Mouse (Mus musculus) liver, embryonic 16.5 days (tissue): Measurements from ENCODE around the gene Tjp2. TPM values are rescaled to one million over a fixed set of nuclear protein-coding genes. Genes with fewer than 3 reads are reported as not detected.

Experiments
- ATAC-seq: fragments of 200-750 bp; cut with Nextera tagmentation; 2 replicates; pipeline ENCODE4 v1.8.0; 2017; ENCODE audit warnings: low read depth, mild to moderate bottlenecking, moderate number of reproducible peaks, moderate library complexity
- H3K27ac ChIP-seq: fragments of 300-500 bp; sonication (generic); 2 replicates; pipeline ENCODE4 v1.5.1; 2014; ENCODE audit warnings: mild to moderate bottlenecking, low read length
- H3K27me3 ChIP-seq: fragments of 300-500 bp; sonication (generic); 2 replicates; pipeline ENCODE4 v1.6.1; 2014; ENCODE audit warnings: low read depth, low read length, mixed read lengths; ENCODE audit not compliant: control insufficient read depth, insufficient read depth
- H3K36me3 ChIP-seq: fragments of 300-500 bp; sonication (generic); 2 replicates; pipeline ENCODE4 v1.6.1; 2014; ENCODE audit warnings: mild to moderate bottlenecking; ENCODE audit not compliant: control insufficient read depth, insufficient read depth
- H3K4me1 ChIP-seq: fragments of 300-500 bp; sonication (generic); 2 replicates; pipeline ENCODE4 v1.6.1; 2014; ENCODE audit warnings: low read depth, low read length, mixed read lengths; ENCODE audit not compliant: control insufficient read depth
- H3K4me2 ChIP-seq: fragments of 300-500 bp; sonication (generic); 2 replicates; pipeline ENCODE4 v1.6.1; 2014; ENCODE audit warnings: low read depth, low read length, mixed read lengths
- H3K4me3 ChIP-seq: fragments of 300-500 bp; sonication (generic); 2 replicates; pipeline ENCODE4 v1.5.1; 2014; ENCODE audit warnings: low read depth, mild to moderate bottlenecking, low read length
- H3K9ac ChIP-seq: fragments of 300-500 bp; sonication (generic); 2 replicates; pipeline ENCODE4 v1.6.1; 2014; ENCODE audit warnings: low read depth, low read length
- H3K9me3 ChIP-seq: fragments of 300-500 bp; sonication (generic); replicated peaks from 2 replicates; pipeline ENCODE4 v1.6.1; 2016; ENCODE audit warnings: low read length; ENCODE audit not compliant: control insufficient read depth
- WGBS: fragments of 180-500 bp; shearing (Covaris S2); extraction: QIAGEN DNeasy Blood & Tissue Kit; methylation state at CpG from one replicate; pipeline ENCODE4 v1.1.7; 2014; ENCODE audit not compliant: insufficient replicate concordance; 5-methylcytosine and 5-hydroxymethylcytosine counted together
- polyA plus RNA-seq: library from polyadenylated mRNA; unstranded; fragments of >200 nt; fragmentation: Nextera tagmentation; extraction: Ambion mirVana; gene quantifications from 2 replicates; pipeline ENCODE4 v1.2.1, GENCODE M21; 2015

Tjp2 gene
- polyA plus RNA-seq, 1 experiment from 2014 or later = 6.6 TPM

GRCm38 (mm10) chr19:24160460-24160859 lies 64.4 kb downstream of the Tjp2 start:
- Histone ChIP-seq H3K27ac (no peak overlapping the region), H3K4me2 (no peak overlapping the region), H3K4me1 (no peaks in the 10 kb centered on the region), H3K27me3 (no peaks in the 10 kb centered on the region), H3K4me3 (no peak overlapping the region), H3K9ac (no peak overlapping the region), H3K36me3 (no peaks in the 10 kb centered on the region), H3K9me3 (no peaks in the 10 kb centered on the region)
- WGBS = 70% methylated on average over 8 of the region's 8 CpGs
- no peak for ATAC-seq

GRCm38 (mm10) chr19:24159751-24160150 lies 65.1 kb downstream of the Tjp2 start:
- Histone ChIP-seq H3K9ac (no peak overlapping the region), H3K4me1 (no peaks in the 10 kb centered on the region), H3K9me3 (no peaks in the 10 kb centered on the region), H3K4me3 (no peak overlapping the region), H3K27ac (no peak overlapping the region), H3K36me3 (no peaks in the 10 kb centered on the region), H3K27me3 (no peaks in the 10 kb centered on the region), H3K4me2 (no peak overlapping the region)
- 59% methylated on average over 9 of the region's 9 CpGs for WGBS
- no peak for ATAC-seq

- Histone ChIP-seq H3K9ac (no peak overlapping the region), H3K4me2 (no peak overlapping the region), H3K27me3 (no peaks in the 10 kb centered on the region), H3K4me3 (no peak overlapping the region), H3K27ac (no peak overlapping the region), H3K9me3 (no peaks in the 10 kb centered on the region), H3K36me3 (no peaks in the 10 kb centered on the region), H3K4me1 (no peaks in the 10 kb centered on the region)
- WGBS = 67% methylated on average over 7 of the region's 9 CpGs
- ATAC-seq = no peak
These were observed 65.5 kb downstream of the Tjp2 start for GRCm38 (mm10) chr19:24159334-24159733.

- H3K9me3 ChIP-seq = no peaks in the 10 kb centered on the region
- H3K4me1 ChIP-seq = no peaks in the 10 kb centered on the region
- H3K27ac ChIP-seq = peak overlapping the region; percentile 47
- WGBS = 40% methylated on average over 6 of the region's 6 CpGs
- H3K9ac ChIP-seq = no peak overlapping the region
- no peaks in the 10 kb centered on the region for H3K36me3 ChIP-seq
- no peak for ATAC-seq
- no peaks in the 10 kb centered on the region for H3K27me3 ChIP-seq
- no peak overlapping the region for H3K4me3 ChIP-seq
- H3K4me2 ChIP-seq = no peak overlapping the region
These were observed 68.8 kb downstream of the Tjp2 start for GRCm38 (mm10) chr19:24156067-24156455.

DNA sequence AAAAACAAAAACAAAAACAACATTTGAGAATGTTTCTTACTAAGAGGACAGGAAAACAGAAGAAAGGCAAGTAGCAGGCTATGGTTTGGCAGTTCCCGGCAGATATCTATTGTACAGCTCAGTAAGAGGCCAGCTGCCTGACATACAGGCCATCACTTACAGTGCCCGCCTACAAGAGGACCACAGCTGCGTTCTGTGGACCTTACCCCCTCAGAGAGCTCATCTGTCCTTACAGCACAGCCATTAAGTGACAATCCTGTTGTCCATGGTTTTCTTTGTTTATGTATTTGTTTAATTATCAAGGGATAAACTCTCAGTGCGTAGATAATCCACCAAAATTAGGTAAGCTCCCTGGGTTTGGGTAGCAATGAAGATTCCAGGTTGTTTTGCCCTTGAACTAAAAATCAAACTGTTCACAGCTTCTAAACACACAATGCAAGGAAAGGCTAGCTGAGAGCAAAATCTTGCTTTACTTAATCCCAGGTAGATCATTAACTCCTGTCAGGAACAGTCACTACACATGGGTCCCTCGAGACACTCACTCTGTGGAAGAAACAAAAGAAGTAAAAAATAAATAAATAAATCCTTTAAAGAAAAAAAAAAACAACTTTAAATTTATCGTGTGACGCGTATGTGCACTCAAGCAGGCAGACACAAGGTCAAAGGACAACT lies 69.3 kb downstream of the Tjp2 start:
- H3K27ac ChIP-seq = peak overlapping the region; percentile 47
- no peak overlapping the region for H3K4me2 ChIP-seq
- no peaks in the 10 kb centered on the region for H3K4me1 ChIP-seq
- 51% methylated on average over 8 of the region's 8 CpGs for WGBS
- no peak overlapping the region for H3K4me3 ChIP-seq
- H3K9me3 ChIP-seq = no peaks in the 10 kb centered on the region
- H3K36me3 ChIP-seq = no peaks in the 10 kb centered on the region
- ATAC-seq = peak; percentile 75
- no peaks in the 10 kb centered on the region for H3K27me3 ChIP-seq
- H3K9ac ChIP-seq = no peak overlapping the region

DNA sequence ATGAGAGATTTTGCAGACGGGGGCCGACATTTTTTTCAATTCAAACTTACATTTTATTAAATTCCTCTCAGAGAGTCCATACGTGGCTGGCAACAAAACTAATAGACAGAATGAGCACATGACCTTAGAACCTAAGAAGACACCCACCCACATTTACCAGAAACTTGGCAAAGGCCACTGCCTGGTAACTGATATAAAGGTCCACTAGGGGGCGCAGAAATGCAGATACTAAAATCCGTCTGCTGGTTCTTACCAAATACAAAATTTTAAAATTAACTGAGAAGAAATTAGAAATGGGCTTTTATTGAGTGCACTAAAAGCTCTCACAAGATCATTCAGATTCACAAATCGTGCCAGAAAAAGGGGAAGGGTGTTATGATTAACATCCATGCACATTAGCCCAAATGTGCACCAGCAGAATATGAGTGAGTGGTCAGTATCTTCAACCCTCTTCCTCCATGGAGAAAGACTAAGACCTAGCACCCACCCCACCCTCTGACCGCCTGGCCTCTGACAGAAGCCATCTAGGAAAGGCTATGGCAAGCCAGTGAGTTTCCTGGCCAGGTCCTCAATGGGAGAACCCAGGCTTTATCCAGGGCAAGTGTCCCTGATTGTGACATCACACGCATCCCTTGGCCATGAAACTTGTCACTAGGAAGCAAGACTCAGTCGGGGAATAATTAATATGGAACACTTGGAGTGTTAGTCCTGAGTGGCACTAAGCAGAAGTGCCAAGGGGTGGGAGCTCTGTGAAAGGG lies 71.4 kb downstream of the Tjp2 start:
- no peak overlapping the region for H3K9ac ChIP-seq
- H3K27ac ChIP-seq = no peak overlapping the region
- ATAC-seq = 0 out of 2 replicates have a peak, but pooled peaks have one; percentile 47
- no peak overlapping the region for H3K4me2 ChIP-seq
- no peaks in the 10 kb centered on the region for H3K4me1 ChIP-seq
- H3K36me3 ChIP-seq = no peaks in the 10 kb centered on the region
- WGBS = 38% methylated on average over 9 of the region's 9 CpGs
- H3K4me3 ChIP-seq = no peak overlapping the region
- no peaks in the 10 kb centered on the region for H3K27me3 ChIP-seq
- no peaks in the 10 kb centered on the region for H3K9me3 ChIP-seq

- Histone ChIP-seq H3K4me2 (no peak overlapping the region), H3K9me3 (no peaks in the 10 kb centered on the region), H3K4me3 (no peak overlapping the region), H3K9ac (no peak overlapping the region), H3K4me1 (no peaks in the 10 kb centered on the region), H3K27me3 (no peaks in the 10 kb centered on the region), H3K36me3 (no peaks in the 10 kb centered on the region), H3K27ac (no peak overlapping the region)
- ATAC-seq = no peak
- 79% methylated on average over 7 of the region's 7 CpGs for WGBS
These were observed 80.8 kb downstream of the Tjp2 start for GRCm38 (mm10) chr19:24144009-24144408.

DNA sequence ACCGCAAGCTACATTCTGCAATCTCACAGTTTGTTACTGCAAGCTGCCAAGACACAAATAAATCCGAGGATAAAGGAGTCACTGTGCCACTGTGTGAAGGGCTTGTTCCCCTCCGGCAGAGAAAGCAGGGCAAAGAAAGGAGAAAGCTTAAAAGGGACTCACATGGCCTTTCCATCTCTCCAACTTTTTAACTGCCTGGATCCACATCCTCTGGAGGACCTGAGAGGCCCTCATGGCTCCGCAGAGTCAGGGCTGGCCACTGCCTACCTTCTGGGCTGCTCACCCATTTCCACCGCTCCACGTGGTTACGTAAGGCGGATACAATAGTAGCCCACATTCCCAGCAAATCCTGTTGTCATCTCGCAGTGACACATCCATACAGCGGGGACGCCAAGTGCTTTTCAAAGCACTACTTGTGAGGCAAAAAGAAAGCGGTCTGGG lies 82.2 kb downstream of the Tjp2 start:
- WGBS = 75% methylated on average over 12 of the region's 12 CpGs
- no peak for ATAC-seq
- H3K4me3 ChIP-seq = no peak overlapping the region

GRCm38 (mm10) chr19:24140298-24140697 lies 84.5 kb downstream of the Tjp2 start:
- Histone ChIP-seq H3K36me3 (no peaks in the 10 kb centered on the region), H3K27me3 (no peaks in the 10 kb centered on the region), H3K4me3 (no peak overlapping the region), H3K9ac (no peak overlapping the region), H3K4me1 (no peaks in the 10 kb centered on the region), H3K9me3 (no peaks in the 10 kb centered on the region), H3K4me2 (no peak overlapping the region), H3K27ac (no peak overlapping the region)
- 57% methylated on average over 3 of the region's 3 CpGs for WGBS
- no peak for ATAC-seq

More for the DNA sequence above, 82.2 kb downstream of the Tjp2 start:
- Histone ChIP-seq H3K36me3 (no peaks in the 10 kb centered on the region), H3K9ac (no peak overlapping the region), H3K4me1 (no peaks in the 10 kb centered on the region), H3K9me3 (no peaks in the 10 kb centered on the region), H3K4me2 (no peak overlapping the region), H3K27ac (no peak overlapping the region), H3K27me3 (no peaks in the 10 kb centered on the region)
